Mouse (Mus musculus): ENCODE results near the gene Mtmr11. TPM values are rescaled to one million over a fixed set of nuclear protein-coding genes. Genes with fewer than 3 reads are reported as not detected.
A peak's percentile ranks its signal among the peaks of the same experiment; 100 is the strongest.

The Mtmr11 gene
- polyA plus RNA-seq, 1 experiment from 2014 or later: 26.6 TPM

DNA sequence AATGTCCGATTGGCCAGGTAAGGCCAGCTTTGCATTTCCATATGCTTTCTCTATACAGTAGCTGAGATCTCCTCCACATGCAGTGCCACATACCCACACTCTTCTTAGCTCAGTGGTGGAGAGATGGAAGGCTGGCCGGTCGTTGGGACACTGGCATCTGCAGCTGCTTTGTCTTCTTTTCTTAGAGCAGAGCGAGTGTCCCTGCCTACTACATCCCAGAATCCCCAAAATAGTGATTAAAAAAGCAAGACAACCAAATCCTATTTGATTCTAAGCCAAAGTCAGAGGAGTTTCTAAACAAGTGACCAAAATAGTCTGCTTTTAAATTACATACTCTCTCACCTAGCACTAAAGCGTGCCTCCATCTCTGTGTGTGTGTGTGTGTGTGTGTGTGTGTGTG, 9.2 kb upstream of the Mtmr11 start:
- ATAC-seq (ENCODE audit: insufficient number of reproducible peaks, low FRiP score, low TSS enrichment, low read depth): no peak
- WGBS: 89% methylated on average over 5 of the region's 5 CpGs
- Histone ChIP-seq H3K4me1 (no peaks in the 10 kb centered on the region), H3K4me3 (replicated peaks) (no peak overlapping the region), H3K36me3 (peaks cover 57% of the 10 kb centered on the region), H3K27me3 (no peaks in the 10 kb centered on the region), H3K4me2 (replicated peaks) (no peak overlapping the region), H3K9me3 (replicated peaks) (no peaks in the 10 kb centered on the region), H3K9ac (no peak overlapping the region), H3K27ac (replicated peaks) (no peak overlapping the region)

GRCm38 (mm10) chr3:96155501-96155900, 6.3 kb upstream of the Mtmr11 start:
- ATAC-seq (ENCODE audit: insufficient number of reproducible peaks, low FRiP score, low TSS enrichment, low read depth): no peak
- Histone ChIP-seq H3K4me2 (replicated peaks) (no peak overlapping the region), H3K9ac (no peak overlapping the region), H3K27ac (replicated peaks) (no peak overlapping the region), H3K9me3 (replicated peaks) (no peaks in the 10 kb centered on the region), H3K27me3 (no peaks in the 10 kb centered on the region), H3K4me1 (peaks cover 9% of the 10 kb centered on the region), H3K36me3 (peaks cover 55% of the 10 kb centered on the region), H3K4me3 (replicated peaks) (no peak overlapping the region)
- 76% methylated on average over 8 of the region's 8 CpGs for WGBS

GRCm38 (mm10) chr3:96159820-96160219, 2.0 kb upstream of the Mtmr11 start:
- Histone ChIP-seq H3K9me3 (replicated peaks) (no peaks in the 10 kb centered on the region), H3K4me1 (peaks cover 30% of the 10 kb centered on the region), H3K27ac (replicated peaks) (peak overlapping the region; percentile 94), H3K4me3 (replicated peaks) (no peak overlapping the region), H3K27me3 (no peaks in the 10 kb centered on the region), H3K36me3 (peaks cover 15% of the 10 kb centered on the region), H3K4me2 (replicated peaks) (peak overlapping the region; percentile 86; the same call in 1 of the 2 replicates), H3K9ac (no peak overlapping the region)
- no peak for ATAC-seq (ENCODE audit: insufficient number of reproducible peaks, low FRiP score, low TSS enrichment, low read depth)
- WGBS: 73% methylated on average over 4 of the region's 4 CpGs

- H3K27me3 ChIP-seq: no peaks in the 10 kb centered on the region
- peak overlapping the region; percentile 57; the same call in 1 of the 2 replicates for H3K4me3 ChIP-seq (replicated peaks)
- H3K36me3 ChIP-seq: peaks cover 13% of the 10 kb centered on the region
- H3K4me2 ChIP-seq (replicated peaks): peak overlapping the region; percentile 86
- WGBS: 30% methylated on average over 4 of the region's 4 CpGs
- H3K9me3 ChIP-seq (replicated peaks): no peaks in the 10 kb centered on the region
- ATAC-seq (ENCODE audit: insufficient number of reproducible peaks, low FRiP score, low TSS enrichment, low read depth): peak; percentile 44; the same call in 1 of the 2 replicates
- H3K27ac ChIP-seq (replicated peaks): peak overlapping the region; percentile 94
- H3K9ac ChIP-seq: 0 out of 2 replicates have a peak overlapping the region, but pooled peaks have one; percentile 28
- H3K4me1 ChIP-seq: peaks cover 30% of the 10 kb centered on the region
These were observed 1.5 kb upstream of the Mtmr11 start for GRCm38 (mm10) chr3:96160222-96160802.

DNA sequence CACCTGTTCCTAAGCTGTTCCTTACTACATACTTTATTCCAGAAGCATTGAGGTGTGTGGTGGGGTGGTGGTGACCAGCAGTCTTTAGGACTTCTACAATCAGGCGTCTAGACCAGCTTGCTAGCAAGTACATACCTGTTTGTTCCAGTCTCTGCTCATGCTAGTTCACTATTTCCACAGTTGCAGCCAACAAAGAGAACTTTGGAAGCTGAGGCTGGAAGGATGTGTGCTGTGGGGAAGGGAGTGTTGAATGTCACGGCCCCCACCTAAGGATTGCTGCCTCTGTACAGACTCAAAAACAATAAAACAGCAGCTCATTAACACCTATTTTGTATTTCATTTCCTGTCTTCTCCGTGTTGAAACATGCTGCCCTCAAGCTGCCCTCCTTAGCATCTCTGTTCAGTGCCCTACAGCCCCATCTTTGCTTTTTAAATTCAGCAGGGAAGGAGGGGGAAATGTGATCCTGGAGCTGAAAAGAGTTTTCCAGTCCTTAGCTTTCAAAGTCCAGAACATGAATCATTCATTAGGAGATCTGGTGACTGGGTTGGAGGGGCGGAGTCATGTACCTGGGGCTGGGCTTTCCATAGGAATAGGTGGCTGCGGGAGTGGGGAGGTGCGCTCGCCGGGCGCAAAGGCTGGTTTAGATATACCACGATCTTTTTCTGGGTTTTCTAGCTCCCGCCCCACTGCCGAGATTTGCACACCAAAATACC, 844 bp upstream of the Mtmr11 start:
- 1% methylated on average over 12 of the region's 12 CpGs for WGBS

DNA sequence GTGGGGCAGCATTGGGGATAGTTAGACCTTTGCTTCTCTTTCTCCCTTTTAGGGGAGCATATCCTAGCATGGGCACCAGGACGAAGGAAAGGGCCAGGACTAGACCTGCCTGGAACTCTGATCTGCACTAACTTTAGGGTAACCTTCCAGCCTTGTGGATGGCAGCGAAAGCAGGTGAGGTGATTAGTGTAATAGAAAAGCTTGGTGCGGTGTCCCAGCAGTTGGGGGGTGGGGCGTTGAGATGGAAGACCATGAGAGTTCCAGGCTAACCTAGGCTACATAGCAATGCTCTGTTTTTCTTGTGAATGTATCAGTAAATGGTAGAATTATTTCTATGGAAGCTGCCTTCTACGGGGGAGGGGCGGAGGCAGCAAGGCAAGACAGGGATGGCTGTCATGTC, 1.2 kb downstream of the Mtmr11 start:
- Histone ChIP-seq H3K4me1 (peaks cover 30% of the 10 kb centered on the region), H3K9me3 (replicated peaks) (no peaks in the 10 kb centered on the region), H3K36me3 (0 out of 2 replicates have a peak, but pooled peaks cover 5% of the 10 kb centered on the region), H3K4me2 (replicated peaks) (peak overlapping the region; percentile 86), H3K27me3 (no peaks in the 10 kb centered on the region), H3K27ac (replicated peaks) (peak overlapping the region; percentile 94; the same call in 1 of the 2 replicates), H3K9ac (0 out of 2 replicates have a peak overlapping the region, but pooled peaks have one; percentile 28), H3K4me3 (replicated peaks) (peak overlapping the region; percentile 57)
- ATAC-seq (ENCODE audit: insufficient number of reproducible peaks, low FRiP score, low TSS enrichment, low read depth): no peak
- 90% methylated on average over 6 of the region's 6 CpGs for WGBS

More for the DNA sequence above, 844 bp upstream of the Mtmr11 start:
- Histone ChIP-seq H3K27ac (replicated peaks) (peak overlapping the region; percentile 94), H3K4me2 (replicated peaks) (peak overlapping the region; percentile 86), H3K36me3 (peaks cover 6% of the 10 kb centered on the region), H3K4me3 (replicated peaks) (peak overlapping the region; percentile 57), H3K27me3 (no peaks in the 10 kb centered on the region), H3K9me3 (replicated peaks) (no peaks in the 10 kb centered on the region), H3K4me1 (peaks cover 30% of the 10 kb centered on the region), H3K9ac (peak overlapping the region; percentile 28; the same call in 1 of the 2 replicates)
- ATAC-seq (ENCODE audit: insufficient number of reproducible peaks, low FRiP score, low TSS enrichment, low read depth): peak; percentile 81

DNA sequence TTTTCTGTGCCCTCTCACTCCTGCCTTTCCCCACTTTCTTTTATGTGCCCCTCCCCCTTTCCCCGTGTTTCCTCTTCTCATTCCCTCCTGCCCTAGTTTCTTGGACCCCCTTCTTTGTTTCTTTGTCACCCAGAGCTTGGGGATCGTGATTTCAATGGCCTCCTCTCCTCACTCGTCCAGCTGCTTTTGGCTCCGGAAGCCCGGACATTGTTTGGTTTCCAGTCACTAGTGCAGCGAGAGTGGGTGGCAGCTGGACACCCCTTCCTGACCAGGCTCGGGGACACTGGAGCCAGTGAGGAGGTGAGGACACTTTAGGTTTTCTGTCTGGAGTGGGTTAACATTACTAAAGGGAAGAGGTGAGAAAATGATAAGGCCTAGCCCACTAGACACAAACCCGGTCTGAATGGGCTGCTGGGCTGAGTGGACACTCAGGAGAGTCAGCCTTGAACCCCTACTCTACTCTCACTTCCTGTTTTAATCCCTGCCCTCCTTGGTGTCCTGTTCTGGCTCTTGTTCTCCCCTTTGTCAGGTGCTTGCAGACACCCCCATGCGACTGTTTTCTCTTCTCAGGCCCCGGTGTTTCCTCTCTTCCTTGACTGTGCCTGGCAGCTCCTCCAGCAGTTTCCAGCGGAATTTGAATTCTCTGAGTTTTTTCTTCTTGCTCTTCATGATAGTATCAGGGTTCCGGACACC, 6.8 kb downstream of the Mtmr11 start:
- no peak overlapping the region for H3K9ac ChIP-seq
- H3K27ac ChIP-seq (replicated peaks): 0 out of 2 replicates have a peak overlapping the region, but pooled peaks have one; percentile 17
- no peak overlapping the region for H3K4me3 ChIP-seq (replicated peaks)
- H3K36me3 ChIP-seq: peaks cover 21% of the 10 kb centered on the region
- 71% methylated on average over 12 of the region's 12 CpGs for WGBS
- H3K4me2 ChIP-seq (replicated peaks): no peak overlapping the region
- ATAC-seq (ENCODE audit: insufficient number of reproducible peaks, low FRiP score, low TSS enrichment, low read depth): no peak
- no peaks in the 10 kb centered on the region for H3K9me3 ChIP-seq (replicated peaks)
- H3K27me3 ChIP-seq: no peaks in the 10 kb centered on the region
- H3K4me1 ChIP-seq: peaks cover 20% of the 10 kb centered on the region

GRCm38 (mm10) chr3:96170276-96170675, 8.5 kb downstream of the Mtmr11 start:
- Histone ChIP-seq H3K4me2 (replicated peaks) (no peak overlapping the region), H3K36me3 (peaks cover 26% of the 10 kb centered on the region), H3K9me3 (replicated peaks) (no peaks in the 10 kb centered on the region), H3K4me1 (peaks cover 34% of the 10 kb centered on the region), H3K27me3 (no peaks in the 10 kb centered on the region), H3K27ac (replicated peaks) (no peak overlapping the region), H3K4me3 (replicated peaks) (no peak overlapping the region), H3K9ac (no peak overlapping the region)
- 83% methylated on average over 4 of the region's 4 CpGs for WGBS
- no peak for ATAC-seq (ENCODE audit: insufficient number of reproducible peaks, low FRiP score, low TSS enrichment, low read depth)

DNA sequence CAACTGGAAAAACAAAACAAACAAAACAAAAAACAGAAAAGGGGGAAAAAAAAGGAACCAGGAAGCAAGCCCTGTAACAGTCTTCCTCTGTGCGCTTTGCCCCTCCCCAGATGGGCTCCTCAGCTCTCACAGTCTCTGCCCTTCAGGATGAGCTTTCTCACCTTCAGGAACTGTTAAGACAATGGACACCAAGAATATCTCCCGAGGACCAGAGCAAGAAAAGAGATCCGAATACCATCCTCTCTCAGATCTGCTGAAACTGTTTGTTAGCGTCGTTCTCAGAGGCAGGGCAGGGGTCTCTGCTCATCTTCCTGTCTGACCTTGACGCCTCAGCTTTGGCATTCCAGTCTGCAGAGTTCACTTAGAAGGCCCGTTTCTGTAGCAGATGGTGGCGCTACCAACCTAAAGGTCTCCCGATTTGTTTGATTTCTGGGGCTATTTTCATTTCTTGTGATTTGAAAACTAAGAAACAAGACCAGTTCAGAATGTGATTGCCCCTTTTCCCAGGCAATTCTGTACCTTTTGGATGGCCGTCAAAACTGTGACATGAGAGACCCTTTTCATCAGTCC, 9.3 kb downstream of the Mtmr11 start:
- WGBS: 66% methylated on average over 10 of the region's 10 CpGs
- Histone ChIP-seq H3K4me3 (replicated peaks) (peak overlapping the region; percentile 93), H3K4me2 (replicated peaks) (peak overlapping the region; percentile 63), H3K27ac (replicated peaks) (peak overlapping the region; percentile 99), H3K9ac (no peak overlapping the region), H3K4me1 (peaks cover 34% of the 10 kb centered on the region), H3K27me3 (no peaks in the 10 kb centered on the region), H3K9me3 (replicated peaks) (no peaks in the 10 kb centered on the region), H3K36me3 (peaks cover 32% of the 10 kb centered on the region)
- ATAC-seq (ENCODE audit: insufficient number of reproducible peaks, low FRiP score, low TSS enrichment, low read depth): no peak

- H3K27ac ChIP-seq (replicated peaks): peak overlapping the region; percentile 99
- peaks cover 34% of the 10 kb centered on the region for H3K4me1 ChIP-seq
- H3K9me3 ChIP-seq (replicated peaks): no peaks in the 10 kb centered on the region
- no peak for ATAC-seq (ENCODE audit: insufficient number of reproducible peaks, low FRiP score, low TSS enrichment, low read depth)
- 16% methylated on average over 18 of the region's 18 CpGs for WGBS
- H3K27me3 ChIP-seq: no peaks in the 10 kb centered on the region
- H3K36me3 ChIP-seq: peaks cover 39% of the 10 kb centered on the region
- peak overlapping the region; percentile 63 for H3K4me2 ChIP-seq (replicated peaks)
- peak overlapping the region; percentile 93 for H3K4me3 ChIP-seq (replicated peaks)
- H3K9ac ChIP-seq: peak overlapping the region; percentile 78
These were observed 9.9 kb downstream of the Mtmr11 start for GRCm38 (mm10) chr3:96171583-96172196.

Data from embryonic facial prominence, embryonic 15.5 days (tissue).